Mouse (Mus musculus) cortical plate, adult 2 months (tissue): ENCODE data around the gene Gm5269.

Experiments used
- CTCF ChIP-seq: fragments of 200-500 bp; IDR thresholded peaks from 2 replicates; pipeline ENCODE4 v1.5.1; 2011; ENCODE audit warnings: mild to moderate bottlenecking, control low read depth, low read length; ENCODE audit not compliant: insufficient read depth; ENCODE audit errors: extremely low read depth
- POLR2A ChIP-seq: fragments of 200-500 bp; IDR thresholded peaks from 2 replicates; pipeline ENCODE4 v1.6.1; 2011; ENCODE audit warnings: mild to moderate bottlenecking, low read length, control low read depth; ENCODE audit not compliant: insufficient read depth; ENCODE audit errors: extremely low read depth

DNA sequence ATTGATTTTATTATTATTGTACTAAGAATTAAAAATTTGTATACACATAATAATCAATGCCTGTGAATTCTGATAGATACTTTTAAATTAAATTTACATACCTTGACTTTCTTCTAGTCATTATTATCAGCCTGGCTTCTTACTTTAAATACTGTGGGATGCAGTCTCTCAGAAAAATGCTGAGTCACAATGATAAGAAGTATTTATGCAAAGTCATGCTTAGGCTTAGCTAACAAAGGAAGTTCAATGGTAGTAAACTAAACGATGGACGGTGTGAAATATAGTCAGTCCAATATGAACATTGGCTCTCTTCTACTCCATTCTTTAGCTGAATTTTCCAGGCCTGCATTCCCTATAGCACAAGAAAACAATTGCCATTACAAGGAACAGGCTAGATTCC, 16.8 kb downstream of the Gm5269 start:
- TF ChIP-seq CTCF (no peak), POLR2A (no peak)
